In genomic region chr1:21078481-21079214, GRCm38 (mm10) we compare ENCODE assay signal across 8 mouse cellular contexts. TPM values are rescaled to one million over a fixed set of nuclear protein-coding genes. Genes with fewer than 3 reads are reported as not detected.
DNase-seq lines count a peak whose midpoint lies in the region; ATAC-seq and TF ChIP-seq lines count a peak whose summit lies in the region.

No protein-coding gene starts in this region.

- no peaks in the 10 kb centered on the region for H3K9me3 ChIP-seq in heart, embryonic 16.5 days (replicated peaks; ENCODE audit: control insufficient read depth, low read length)
- H3K9me3 ChIP-seq in liver, embryonic 14.5 days (ENCODE audit: control insufficient read depth, low read length) = no peaks in the 10 kb centered on the region
- no peaks in the 10 kb centered on the region for H3K9me3 ChIP-seq in neural tube, embryonic 15.5 days (replicated peaks)

- no peak for TF ChIP-seq EP300 in liver, embryonic 14.5 days (IDR thresholded peaks at IDR 0.05; ENCODE audit: low read depth)

- peaks cover 30% of the 10 kb centered on the region for H3K4me1 ChIP-seq in heart, embryonic 16.5 days (ENCODE audit: control insufficient read depth, insufficient read depth, low read length)
- H3K4me1 ChIP-seq in liver, embryonic 14.5 days (replicated peaks; ENCODE audit: control insufficient read depth in 2 of 2, insufficient read depth in 2 of 2, low read length in 1 of 2) = peaks cover 0 to 15% of the 10 kb centered on the region in 2 experiments; a peak in 2 of 4 replicates
- peaks cover 34% of the 10 kb centered on the region for H3K4me1 ChIP-seq in neural tube, embryonic 15.5 days

- no peaks in the 10 kb centered on the region for H3K36me3 ChIP-seq in heart, embryonic 16.5 days (ENCODE audit: control insufficient read depth, insufficient read depth)
- H3K36me3 ChIP-seq in liver, embryonic 14.5 days (replicated peaks; ENCODE audit: control insufficient read depth, insufficient read depth, low read depth) = no peaks in the 10 kb centered on the region
- no peaks in the 10 kb centered on the region for H3K36me3 ChIP-seq in neural tube, embryonic 15.5 days

- peak; percentile 4 for DNase-seq in cerebellum, adult 8-10 months
- DNase-seq in cerebellum, adult 11-12 months = no peak
- peak; percentile 32 for DNase-seq in urinary bladder, postnatal 14 days (ENCODE audit: low spot score)
- no peak for DNase-seq in urinary bladder, postnatal 4 days (ENCODE audit: low spot score in 2 of 2)
- DNase-seq in liver, embryonic 14.5 days (ENCODE audit: low read depth in 3 of 3, low spot score in 3 of 3) = no peak
- DNase-seq in cerebellum, adult 9-11 months = no peak

- peak overlapping the region; percentile 66; the same call in 1 of the 2 replicates for H3K27ac ChIP-seq in heart, embryonic 16.5 days (ENCODE audit: low read length)
- H3K27ac ChIP-seq in liver, embryonic 14.5 days = no peak overlapping the region
- H3K27ac ChIP-seq in neural tube, embryonic 15.5 days (replicated peaks) = peak overlapping the region; percentile 58; the same call in 1 of the 2 replicates

- no peaks in the 10 kb centered on the region for H3K27me3 ChIP-seq in heart, embryonic 16.5 days (ENCODE audit: control insufficient read depth, insufficient read depth, low read length)
- H3K27me3 ChIP-seq in liver, embryonic 14.5 days (ENCODE audit: control insufficient read depth, insufficient read depth, low read length) = no peaks in the 10 kb centered on the region; the same call in 1 of the 2 replicates
- H3K27me3 ChIP-seq in neural tube, embryonic 15.5 days (replicated peaks) = no peaks in the 10 kb centered on the region

- peak overlapping the region; percentile 74 for H3K4me2 ChIP-seq in heart, embryonic 16.5 days (ENCODE audit: low read depth, low read length)
- H3K4me2 ChIP-seq in liver, embryonic 14.5 days (ENCODE audit: low read depth) = peak overlapping the region; percentile 87
- H3K4me2 ChIP-seq in neural tube, embryonic 15.5 days = peak overlapping the region; percentile 72

- peak overlapping the region; percentile 80 for H3K9ac ChIP-seq in heart, embryonic 16.5 days (ENCODE audit: low read length)
- H3K9ac ChIP-seq in liver, embryonic 14.5 days (replicated peaks) = peak overlapping the region; percentile 49
- peak overlapping the region; percentile 69 for H3K9ac ChIP-seq in neural tube, embryonic 15.5 days (replicated peaks)

- TF ChIP-seq CTCF in liver, embryonic 14.5 days (IDR thresholded peaks at IDR 0.05; ENCODE audit: low read depth) = no peak

- under 1% methylated on average over 36 of the region's 36 CpGs for WGBS in heart, embryonic 16.5 days
- under 1% methylated on average over 36 of the region's 36 CpGs for WGBS in liver, embryonic 14.5 days (ENCODE audit: insufficient replicate concordance)
- WGBS in neural tube, embryonic 15.5 days = 1% methylated on average over 36 of the region's 36 CpGs

- peak; percentile 24 for ATAC-seq in heart, embryonic 16.5 days (replicated peaks; ENCODE audit: extremely low read depth, insufficient read depth, low FRiP score)
- ATAC-seq in liver, embryonic 14.5 days (ENCODE audit: insufficient read depth) = peak; percentile 43
- ATAC-seq in neural tube, embryonic 15.5 days (ENCODE audit: low FRiP score) = no peak; the same call in 1 of the 2 replicates

- peak overlapping the region; percentile 74 for H3K4me3 ChIP-seq in heart, embryonic 16.5 days (ENCODE audit: low read length)
- peak overlapping the region; percentile 64 to 66 for H3K4me3 ChIP-seq in liver, embryonic 14.5 days (ENCODE audit: insufficient read depth in 1 of 2, low read depth in 2 of 2, low read length in 2 of 2)
- peak overlapping the region; percentile 74 for H3K4me3 ChIP-seq in neural tube, embryonic 15.5 days (replicated peaks)

RNA-seq across cellular contexts. Expression of gene Tram2, which starts 0.4 kb away (rescaled TPM):
- polyA plus RNA-seq in heart, embryonic 16.5 days (2015; fragmentation: Nextera tagmentation; extraction: Ambion mirVana) = 3.3 and 3.6 TPM in 2 replicates
- polyA plus RNA-seq in liver, embryonic 14.5 days (2012; rRNA removed) = 1.1 and 1.2 TPM in 2 replicates
- 1.7 and 1.8 TPM in 2 replicates for polyA plus RNA-seq in liver, embryonic 14.5 days (2014; fragmentation: Nextera tagmentation; extraction: Ambion mirVana)
- polyA plus RNA-seq in neural tube, embryonic 15.5 days (2015; fragmentation: Nextera tagmentation; extraction: Ambion mirVana) = 2.2 and 3.1 TPM in 2 replicates

Comparison
In these comparisons a context has a peak if more than half of its experiments do, and no peak if none do; other contexts are left out.
1. DNase-seq: peak in cerebellum, adult 8-10 months (single experiment) and urinary bladder, postnatal 14 days (single experiment); none in cerebellum, adult 11-12 months (single experiment), urinary bladder, postnatal 4 days (0 of 2), liver, embryonic 14.5 days (0 of 3) and cerebellum, adult 9-11 months (single experiment).
2. Peak in every context shown above with its lines, with median percentiles within 50 percentile points of each other: H3K4me2 ChIP-seq, H3K4me3 ChIP-seq and H3K9ac ChIP-seq.